Mouse (Mus musculus): ENCODE measurements around the gene Cyb5b. TPM values are rescaled to one million over a fixed set of nuclear protein-coding genes. Genes with fewer than 3 reads are reported as not detected.
"Not testable (repeated sequence)": the region's sequence is repeated elsewhere in the genome, so short reads cannot be mapped to it uniquely, and the experiment has no call there.

The Cyb5b gene
- 165 and 176 TPM in 2 replicates for polyA plus RNA-seq (2014; fragmentation: Nextera tagmentation; extraction: Ambion mirVana)

DNA sequence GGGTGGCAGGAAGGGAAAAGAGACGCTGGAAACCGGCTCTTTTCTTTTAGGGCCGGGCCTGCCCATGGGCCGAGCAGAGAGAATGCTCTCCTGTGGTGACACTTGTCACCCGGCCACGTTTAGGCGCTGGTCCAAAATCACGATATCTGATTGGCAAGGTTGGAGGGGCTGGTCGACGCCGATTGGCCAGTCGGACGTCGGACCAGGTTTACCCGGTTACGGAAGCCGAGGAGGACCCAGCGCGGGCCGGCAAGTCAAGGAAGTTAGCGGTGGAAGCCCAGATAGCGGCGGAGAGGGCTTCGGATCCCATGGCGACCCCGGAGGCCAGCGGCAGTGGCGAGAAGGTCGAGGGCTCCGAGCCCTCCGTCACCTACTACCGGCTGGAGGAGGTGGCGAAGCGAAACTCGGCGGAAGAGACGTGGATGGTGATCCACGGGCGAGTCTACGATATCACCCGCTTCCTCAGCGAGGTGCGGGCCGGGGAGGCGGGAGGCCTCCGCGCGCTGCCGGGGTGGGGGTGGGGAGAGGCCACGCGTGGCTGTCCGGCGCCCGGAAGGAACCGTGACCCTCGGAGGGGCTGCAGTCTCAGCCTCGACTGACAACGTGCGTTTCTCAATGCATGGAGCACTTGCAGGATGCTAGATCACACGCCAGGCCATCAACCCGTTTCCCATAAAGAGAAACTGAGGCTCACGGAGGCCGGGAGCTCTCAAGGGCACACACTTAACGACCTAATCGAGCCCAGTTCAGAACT, at the start of gene Cyb5b:
TSS of gene Cyb5b (plus strand) at position 237 of the 754 bp plus-strand sequence.
- Histone ChIP-seq H3K36me3 (ENCODE audit: control insufficient read depth, insufficient read depth, low read length) (peaks cover 3% of the 10 kb centered on the region; the same call in 1 of the 2 replicates), H3K27me3 (ENCODE audit: control insufficient read depth, insufficient read depth, low read length) (no peaks in the 10 kb centered on the region), H3K9me3 (ENCODE audit: control insufficient read depth, low read length) (no peaks in the 10 kb centered on the region), H3K9ac (ENCODE audit: low read depth, low read length) (peak within 1 kb of the TSS; percentile 81), H3K27ac (ENCODE audit: low read depth, low read length) (peak within 1 kb of the TSS; percentile 55), H3K4me1 (replicated peaks; ENCODE audit: control insufficient read depth, insufficient read depth, low read length) (no peaks in the 10 kb centered on the region), H3K4me2 (replicated peaks; ENCODE audit: low read depth, low read length) (peak within 1 kb of the TSS; percentile 69), H3K4me3 (ENCODE audit: low read depth, low read length) (peak within 1 kb of the TSS; percentile 70)
- 1% methylated on average over 64 of the region's 65 CpGs for WGBS
- ATAC-seq (ENCODE audit: low FRiP score) (peak; percentile 96), DNase-seq (ENCODE audit: low spot score) (peak; percentile 90)

GRCm38 (mm10) chr8:107104547-107104946, 45.9 kb upstream of the Cyb5b start:
- no peak overlapping the region for H3K4me3 ChIP-seq (ENCODE audit: low read depth, low read length)
- H3K36me3 ChIP-seq (ENCODE audit: control insufficient read depth, insufficient read depth, low read length), result no peaks in the 10 kb centered on the region
- no peak overlapping the region for H3K4me2 ChIP-seq (replicated peaks; ENCODE audit: low read depth, low read length)
- H3K9me3 ChIP-seq (ENCODE audit: control insufficient read depth, low read length), result no peaks in the 10 kb centered on the region
- H3K4me1 ChIP-seq (replicated peaks; ENCODE audit: control insufficient read depth, insufficient read depth, low read length), result no peaks in the 10 kb centered on the region
- DNase-seq (ENCODE audit: low spot score) (peak; percentile 88), ATAC-seq (ENCODE audit: low FRiP score) (no peak)
- no peak overlapping the region for H3K27ac ChIP-seq (ENCODE audit: low read depth, low read length)
- H3K27me3 ChIP-seq (ENCODE audit: control insufficient read depth, insufficient read depth, low read length), result no peaks in the 10 kb centered on the region
- 8% methylated on average over 4 of the region's 4 CpGs for WGBS
- no peak overlapping the region for H3K9ac ChIP-seq (ENCODE audit: low read depth, low read length)

DNA sequence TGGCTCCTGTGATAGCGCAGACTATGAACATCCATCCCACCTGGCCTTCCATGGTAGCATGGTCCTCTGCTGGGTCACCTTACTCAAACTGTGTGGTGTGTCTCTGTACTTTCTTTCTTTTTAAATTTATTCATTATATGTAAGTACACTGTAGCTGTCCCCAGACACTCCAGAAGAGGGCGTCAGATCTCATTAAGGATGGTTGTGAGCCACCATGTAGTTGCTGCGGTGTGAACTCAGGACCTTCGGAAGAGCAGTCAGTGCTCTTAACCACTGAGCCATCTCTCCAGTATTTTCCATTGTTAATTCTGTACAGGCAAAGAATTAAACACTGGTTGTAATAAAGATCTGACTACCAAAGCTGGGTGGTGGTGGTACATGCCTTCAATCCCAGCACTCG, 42.4 kb upstream of the Cyb5b start:
- not testable (repeated sequence) for DNase-seq (ENCODE audit: low spot score); H3K36me3 ChIP-seq (ENCODE audit: control insufficient read depth, insufficient read depth, low read length); H3K4me1 ChIP-seq (replicated peaks; ENCODE audit: control insufficient read depth, insufficient read depth, low read length); H3K9ac ChIP-seq (ENCODE audit: low read depth, low read length); ATAC-seq (ENCODE audit: low FRiP score); H3K9me3 ChIP-seq (ENCODE audit: control insufficient read depth, low read length); H3K27ac ChIP-seq (ENCODE audit: low read depth, low read length); H3K27me3 ChIP-seq (ENCODE audit: control insufficient read depth, insufficient read depth, low read length); H3K4me2 ChIP-seq (replicated peaks; ENCODE audit: low read depth, low read length); H3K4me3 ChIP-seq (ENCODE audit: low read depth, low read length)
- WGBS, result 99% methylated on average over 5 of the region's 5 CpGs

DNA sequence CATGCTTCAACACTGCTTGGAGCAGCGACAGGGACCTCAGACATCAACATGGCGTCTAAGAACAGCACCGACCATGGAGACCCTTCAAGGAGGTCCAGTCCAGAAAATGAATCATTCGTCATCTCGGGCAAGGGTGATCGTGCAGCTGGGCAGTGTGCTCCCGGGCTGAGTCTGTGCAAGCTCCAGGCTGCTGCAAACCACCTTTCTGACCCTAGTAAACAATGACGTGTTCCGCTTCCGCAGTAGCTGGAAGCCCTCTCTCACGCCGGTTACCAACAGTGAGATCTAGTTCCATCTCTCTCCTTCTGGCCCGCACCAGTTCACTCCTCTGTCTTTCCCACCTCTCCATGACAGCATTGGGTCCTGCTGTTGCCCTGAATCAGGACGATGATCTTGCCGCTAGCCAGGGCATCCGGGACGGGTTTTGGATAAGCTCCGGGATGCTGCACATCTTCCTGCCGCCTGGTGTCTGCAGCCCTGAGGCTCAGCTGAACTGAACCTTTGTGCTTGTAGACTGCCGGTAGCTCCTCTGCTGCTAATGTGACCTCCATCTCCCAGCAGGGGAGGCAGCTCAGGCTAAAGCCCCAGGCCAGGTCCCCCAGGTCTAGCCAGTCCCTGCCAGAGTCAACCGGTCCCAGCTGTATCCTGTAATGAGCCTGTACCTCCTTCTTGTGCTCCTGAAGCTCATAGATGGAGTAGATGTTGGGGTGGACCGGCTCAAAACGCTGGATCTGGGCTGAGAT, 41.3 kb upstream of the Cyb5b start:
- no peak for DNase-seq (ENCODE audit: low spot score)
- ATAC-seq (ENCODE audit: low FRiP score), result no peak
- no peaks in the 10 kb centered on the region for H3K36me3 ChIP-seq (ENCODE audit: control insufficient read depth, insufficient read depth, low read length)
- no peak overlapping the region for H3K27ac ChIP-seq (ENCODE audit: low read depth, low read length)
- H3K27me3 ChIP-seq (ENCODE audit: control insufficient read depth, insufficient read depth, low read length), result no peaks in the 10 kb centered on the region
- no peak overlapping the region; the same call in 1 of the 2 replicates for H3K4me2 ChIP-seq (replicated peaks; ENCODE audit: low read depth, low read length)
- H3K4me3 ChIP-seq (ENCODE audit: low read depth, low read length), result no peak overlapping the region
- H3K9ac ChIP-seq (ENCODE audit: low read depth, low read length), result no peak overlapping the region
- H3K9me3 ChIP-seq (ENCODE audit: control insufficient read depth, low read length), result no peaks in the 10 kb centered on the region
- WGBS, result 72% methylated on average over 23 of the region's 23 CpGs
- no peaks in the 10 kb centered on the region for H3K4me1 ChIP-seq (replicated peaks; ENCODE audit: control insufficient read depth, insufficient read depth, low read length)

DNA sequence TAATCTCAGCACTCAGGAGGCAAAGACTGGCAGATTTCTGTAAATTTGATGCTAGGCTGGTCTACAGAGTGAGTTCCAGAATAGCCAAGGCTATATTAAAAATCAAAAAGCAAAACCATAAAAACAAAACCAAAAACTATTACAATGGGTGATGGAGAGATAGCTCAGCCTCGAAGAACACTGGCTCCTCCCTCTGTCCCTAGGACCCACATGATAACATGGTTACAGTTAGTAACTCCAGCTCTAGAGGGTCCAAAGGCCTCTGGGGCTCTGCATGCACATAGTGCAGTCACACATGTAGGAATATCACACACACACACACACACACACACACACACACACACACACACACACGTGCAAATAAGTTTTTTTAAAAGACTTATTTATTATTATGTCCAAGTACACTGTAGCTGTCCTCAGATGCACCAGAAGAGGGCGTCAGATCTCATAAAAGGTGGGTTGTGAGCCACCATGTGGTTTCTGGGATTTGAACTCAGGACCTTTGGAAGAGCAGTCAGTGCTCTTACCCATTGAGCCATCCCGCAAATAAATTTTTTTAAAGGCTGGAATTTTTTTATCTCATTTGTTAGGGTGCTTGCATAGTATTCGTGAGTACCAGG, 40.5 kb upstream of the Cyb5b start:
- no peak for DNase-seq (ENCODE audit: low spot score)
- H3K9me3 ChIP-seq (ENCODE audit: control insufficient read depth, low read length), result no peaks in the 10 kb centered on the region
- H3K4me1 ChIP-seq (replicated peaks; ENCODE audit: control insufficient read depth, insufficient read depth, low read length), result no peaks in the 10 kb centered on the region
- no peak overlapping the region for H3K4me3 ChIP-seq (ENCODE audit: low read depth, low read length)
- no peak overlapping the region for H3K27ac ChIP-seq (ENCODE audit: low read depth, low read length)
- no peaks in the 10 kb centered on the region for H3K36me3 ChIP-seq (ENCODE audit: control insufficient read depth, insufficient read depth, low read length)
- WGBS, result 80% methylated on average over 5 of the region's 5 CpGs
- H3K27me3 ChIP-seq (ENCODE audit: control insufficient read depth, insufficient read depth, low read length), result no peaks in the 10 kb centered on the region
- H3K4me2 ChIP-seq (replicated peaks; ENCODE audit: low read depth, low read length), result no peak overlapping the region
- no peak for ATAC-seq (ENCODE audit: low FRiP score)
- no peak overlapping the region for H3K9ac ChIP-seq (ENCODE audit: low read depth, low read length)

DNA sequence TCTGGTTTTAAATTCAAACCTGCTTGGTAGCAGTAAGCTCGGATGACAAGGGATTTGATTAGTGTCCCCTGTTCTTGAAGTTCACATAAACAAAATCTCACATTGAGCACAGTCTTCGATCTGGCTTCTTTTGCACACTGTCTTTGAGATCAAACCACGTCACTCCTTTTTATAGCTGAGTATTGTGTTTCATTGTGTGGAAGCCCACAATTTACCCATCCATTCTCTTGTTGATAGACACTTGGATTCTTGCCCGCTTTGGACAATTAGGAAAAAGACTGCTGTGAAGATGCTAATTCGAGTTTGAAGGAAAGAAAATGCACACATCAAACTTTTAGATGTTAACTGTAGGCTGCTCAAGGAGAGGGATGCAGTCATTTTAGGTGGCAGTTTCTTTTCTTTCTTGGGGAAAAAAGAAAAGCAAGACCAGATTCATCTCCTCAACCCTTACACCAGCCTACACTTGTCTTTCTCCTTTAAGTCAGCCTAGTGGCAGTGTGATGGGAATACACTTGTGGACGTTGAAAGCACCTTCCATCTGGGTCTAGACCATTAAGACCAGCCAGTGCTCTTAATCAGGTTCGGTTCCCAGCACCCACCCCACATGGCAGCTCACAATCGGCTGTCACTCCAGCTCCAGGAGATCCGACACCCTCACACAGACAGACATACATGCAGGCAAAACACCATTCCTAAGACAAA, 39.7 kb upstream of the Cyb5b start:
- no peak overlapping the region for H3K4me3 ChIP-seq (ENCODE audit: low read depth, low read length)
- ATAC-seq (ENCODE audit: low FRiP score), result no peak
- H3K9me3 ChIP-seq (ENCODE audit: control insufficient read depth, low read length), result no peaks in the 10 kb centered on the region
- no peak overlapping the region for H3K27ac ChIP-seq (ENCODE audit: low read depth, low read length)
- no peak overlapping the region for H3K9ac ChIP-seq (ENCODE audit: low read depth, low read length)
- no peaks in the 10 kb centered on the region for H3K27me3 ChIP-seq (ENCODE audit: control insufficient read depth, insufficient read depth, low read length)
- DNase-seq (ENCODE audit: low spot score), result no peak
- no peaks in the 10 kb centered on the region for H3K4me1 ChIP-seq (replicated peaks; ENCODE audit: control insufficient read depth, insufficient read depth, low read length)
- 71% methylated on average over 9 of the region's 9 CpGs for WGBS
- no peak overlapping the region for H3K4me2 ChIP-seq (replicated peaks; ENCODE audit: low read depth, low read length)
- H3K36me3 ChIP-seq (ENCODE audit: control insufficient read depth, insufficient read depth, low read length), result no peaks in the 10 kb centered on the region

- Histone ChIP-seq H3K4me3 (ENCODE audit: low read depth, low read length) (no peak overlapping the region), H3K36me3 (ENCODE audit: control insufficient read depth, insufficient read depth, low read length) (no peaks in the 10 kb centered on the region), H3K9me3 (ENCODE audit: control insufficient read depth, low read length) (no peaks in the 10 kb centered on the region), H3K4me2 (replicated peaks; ENCODE audit: low read depth, low read length) (no peak overlapping the region), H3K9ac (ENCODE audit: low read depth, low read length) (no peak overlapping the region), H3K27ac (ENCODE audit: low read depth, low read length) (no peak overlapping the region), H3K27me3 (ENCODE audit: control insufficient read depth, insufficient read depth, low read length) (no peaks in the 10 kb centered on the region), H3K4me1 (replicated peaks; ENCODE audit: control insufficient read depth, insufficient read depth, low read length) (no peaks in the 10 kb centered on the region)
- WGBS, result 93% methylated on average over 10 of the region's 11 CpGs
- DNase-seq (ENCODE audit: low spot score), result no peak
- no peak for ATAC-seq (ENCODE audit: low FRiP score)
Measured at GRCm38 (mm10) chr8:107111340-107112105, 38.9 kb upstream of the Cyb5b start.

- ATAC-seq (ENCODE audit: low FRiP score) (no peak), DNase-seq (ENCODE audit: low spot score) (no peak)
- H3K36me3 ChIP-seq (ENCODE audit: control insufficient read depth, insufficient read depth, low read length), result no peaks in the 10 kb centered on the region
- H3K9me3 ChIP-seq (ENCODE audit: control insufficient read depth, low read length), result no peaks in the 10 kb centered on the region
- H3K27me3 ChIP-seq (ENCODE audit: control insufficient read depth, insufficient read depth, low read length), result no peaks in the 10 kb centered on the region
- H3K4me2 ChIP-seq (replicated peaks; ENCODE audit: low read depth, low read length), result no peak overlapping the region
- WGBS, result 41% methylated on average over 4 of the region's 4 CpGs
- H3K9ac ChIP-seq (ENCODE audit: low read depth, low read length), result no peak overlapping the region
- H3K4me1 ChIP-seq (replicated peaks; ENCODE audit: control insufficient read depth, insufficient read depth, low read length), result no peaks in the 10 kb centered on the region
- no peak overlapping the region for H3K27ac ChIP-seq (ENCODE audit: low read depth, low read length)
- no peak overlapping the region for H3K4me3 ChIP-seq (ENCODE audit: low read depth, low read length)
Measured at GRCm38 (mm10) chr8:107113209-107113608, 37.2 kb upstream of the Cyb5b start.
